In genomic region chr2:91079026-91079384, GRCm38 (mm10) we compare ENCODE assay signal across 9 mouse cellular contexts. TPM values are rescaled to one million over a fixed set of nuclear protein-coding genes. Genes with fewer than 3 reads are reported as not detected.
A peak's percentile ranks its signal among the peaks of the same experiment; 100 is the strongest.
DNase-seq lines count a peak whose midpoint lies in the region; ATAC-seq and TF ChIP-seq lines count a peak whose summit lies in the region.
"Had no signal": no experiment of that assay in that cellular context is flagged by ENCODE, and none has a peak within 500 bp of the region (broad histone marks: within the 10 kb centered on the region; RNA-seq: fewer than 3 reads in every experiment).

No protein-coding gene starts in this region.

- H3K27ac ChIP-seq in heart, embryonic 14.5 days (replicated peaks in 1 of 2; ENCODE audit: control insufficient read depth in 1 of 2, insufficient read depth in 1 of 2, low read depth in 2 of 2, low read length in 2 of 2) = 0 out of 4 replicates have a peak overlapping the region, but pooled peaks of 1 of the 2 experiments have one; percentile 4
- H3K27ac ChIP-seq in ES-E14 (ENCODE audit: insufficient read depth, low read depth, low read length, poor library complexity, severe bottlenecking) = no peak overlapping the region
- no peak overlapping the region for H3K27ac ChIP-seq in forebrain, embryonic 16.5 days (ENCODE audit: low read length)
- peak overlapping the region; percentile 64 for H3K27ac ChIP-seq in liver, postnatal 0 days (ENCODE audit: low read depth)

- H3K4me3 ChIP-seq in heart, embryonic 14.5 days (ENCODE audit: control insufficient read depth in 1 of 2, insufficient read depth in 1 of 2, low read depth in 1 of 2, low read length in 2 of 2) = peak overlapping the region; percentile 45 to 53
- H3K4me3 ChIP-seq in ES-E14 (ENCODE audit: insufficient read depth in 1 of 2, low read depth in 1 of 2, low read length in 2 of 2, poor library complexity in 1 of 2, severe bottlenecking in 1 of 2) = peak overlapping the region; percentile 35 to 52; a peak in 2 of 4 replicates
- H3K4me3 ChIP-seq in forebrain, embryonic 16.5 days (replicated peaks; ENCODE audit: low read length) = peak overlapping the region; percentile 55
- peak overlapping the region; percentile 50 for H3K4me3 ChIP-seq in liver, postnatal 0 days (ENCODE audit: low read depth, low read length)

- TF ChIP-seq EP300 in liver, postnatal 0 days (IDR thresholded peaks at IDR 0.05; ENCODE audit: low read depth) = no peak

- no peak for DNase-seq in heart, postnatal 14 days
- DNase-seq in ES-E14 (ENCODE audit: low read depth, low spot score) = no peak
- DNase-seq in liver, postnatal 0 days = no peak
- DNase-seq in adrenal gland, postnatal 10 days = no peak
- DNase-seq in layer of hippocampus, postnatal 10 days (ENCODE audit: low spot score in 2 of 2) = no peak
- no peak for DNase-seq in frontal cortex, postnatal 25 days (ENCODE audit: low spot score in 2 of 2)
- DNase-seq: cerebellum, postnatal 25 days had no signal

- peak overlapping the region; percentile 82 for H3K4me2 ChIP-seq in heart, embryonic 14.5 days (ENCODE audit: low read length)
- peak overlapping the region; percentile 85 for H3K4me2 ChIP-seq in forebrain, embryonic 16.5 days (ENCODE audit: low read length)
- H3K4me2 ChIP-seq in liver, postnatal 0 days (ENCODE audit: low read depth, low read length) = peak overlapping the region; percentile 89

- no peaks in the 10 kb centered on the region for H3K9me3 ChIP-seq in heart, embryonic 14.5 days (ENCODE audit: control insufficient read depth, low read length)
- H3K9me3 ChIP-seq in ES-E14 (ENCODE audit: control insufficient read depth, insufficient read depth, low read depth, low read length) = no peaks in the 10 kb centered on the region
- no peaks in the 10 kb centered on the region for H3K9me3 ChIP-seq in forebrain, embryonic 16.5 days (ENCODE audit: control insufficient read depth, low read length)
- H3K9me3 ChIP-seq in liver, postnatal 0 days (ENCODE audit: low read length) = no peaks in the 10 kb centered on the region

- intact Hi-C loops in heart, postnatal 14 days (cut with DNase I) = no loop called here

- peak overlapping the region; percentile 67 for H3K9ac ChIP-seq in heart, embryonic 14.5 days (ENCODE audit: low read length)
- 0 out of 2 replicates have a peak overlapping the region, but pooled peaks have one; percentile 43 for H3K9ac ChIP-seq in ES-E14 (ENCODE audit: insufficient read depth, low read depth, low read length, poor library complexity, severe bottlenecking)
- H3K9ac ChIP-seq in forebrain, embryonic 16.5 days (replicated peaks; ENCODE audit: low read depth, low read length) = peak overlapping the region; percentile 68
- peak overlapping the region; percentile 73 for H3K9ac ChIP-seq in liver, postnatal 0 days (replicated peaks)

- in situ Hi-C loops in ES-E14 (cut with MboI; ENCODE audit: low sequenced_read_pairs in 2 of 2, unreplicated experiment in 2 of 2) = no loop called here

- no peak for ATAC-seq in heart, embryonic 14.5 days (ENCODE audit: insufficient number of reproducible peaks, insufficient read depth, low FRiP score, low read depth)
- ATAC-seq in forebrain, embryonic 16.5 days = no peak; the same call in 1 of the 2 replicates
- ATAC-seq in liver, postnatal 0 days = no peak

- TF ChIP-seq CTCF in liver, postnatal 0 days (IDR thresholded peaks at IDR 0.05; ENCODE audit: low read depth) = no peak

- no peaks in the 10 kb centered on the region for H3K36me3 ChIP-seq in heart, embryonic 14.5 days (ENCODE audit: control insufficient read depth, insufficient read depth, low read length)
- no peaks in the 10 kb centered on the region for H3K36me3 ChIP-seq in ES-E14 (ENCODE audit: control insufficient read depth, insufficient read depth, low read length, poor library complexity, severe bottlenecking)
- no peaks in the 10 kb centered on the region for H3K36me3 ChIP-seq in forebrain, embryonic 16.5 days (ENCODE audit: control insufficient read depth, insufficient read depth)
- no peaks in the 10 kb centered on the region for H3K36me3 ChIP-seq in liver, postnatal 0 days (replicated peaks; ENCODE audit: insufficient read depth, low read length)

- no peaks in the 10 kb centered on the region for H3K27me3 ChIP-seq in heart, embryonic 14.5 days (ENCODE audit: control insufficient read depth, insufficient read depth, low read length)
- H3K27me3 ChIP-seq in forebrain, embryonic 16.5 days (replicated peaks; ENCODE audit: control insufficient read depth, insufficient read depth, low read length) = no peaks in the 10 kb centered on the region
- H3K27me3 ChIP-seq in liver, postnatal 0 days (ENCODE audit: insufficient read depth, low read length) = no peaks in the 10 kb centered on the region

- H3K4me1 ChIP-seq in heart, embryonic 14.5 days (ENCODE audit: control insufficient read depth in 2 of 2, insufficient read depth in 2 of 2, low read length in 2 of 2) = peaks cover 4 to 8% of the 10 kb centered on the region in 2 experiments; a peak in 1 of 4 replicates
- H3K4me1 ChIP-seq in ES-E14 (ENCODE audit: control insufficient read depth in 2 of 2, insufficient read depth in 2 of 2, low read length in 2 of 2, poor library complexity in 1 of 2) = peaks cover 0 to 2% of the 10 kb centered on the region in 2 experiments; a peak in 2 of 4 replicates
- peaks cover 8% of the 10 kb centered on the region for H3K4me1 ChIP-seq in forebrain, embryonic 16.5 days (replicated peaks; ENCODE audit: control insufficient read depth, insufficient read depth, low read length)
- H3K4me1 ChIP-seq in liver, postnatal 0 days (ENCODE audit: insufficient read depth) = peaks cover 16% of the 10 kb centered on the region

- WGBS in heart, embryonic 14.5 days = 27% methylated on average over 5 of the region's 5 CpGs
- 29% methylated on average over 5 of the region's 5 CpGs for WGBS in forebrain, embryonic 16.5 days
- 27% methylated on average over 5 of the region's 5 CpGs for WGBS in liver, postnatal 0 days (ENCODE audit: insufficient replicate concordance)

TF ChIP-seq in ES-E14, 5 proteins besides CTCF, POLR2A, EP300 and RAD21:
- TF ChIP-seq HCFC1 (IDR thresholded peaks at IDR 0.05; ENCODE audit: borderline replicate concordance, insufficient read depth, low read length) (no peak), ZNF384 (IDR thresholded peaks at IDR 0.05; ENCODE audit: low read depth, low read length) (no peak), MAFK (IDR thresholded peaks at IDR 0.05; ENCODE audit: insufficient read depth, low read depth, low read length) (no peak), ZC3H11A (IDR thresholded peaks at IDR 0.05; ENCODE audit: borderline replicate concordance, low read depth, low read length) (no peak), CHD2 (IDR thresholded peaks at IDR 0.05; ENCODE audit: low read depth, low read length) (no peak)

RNA-seq across cellular contexts. Expression of gene Spi1, which starts 3.2 kb away (rescaled TPM):
- 4.8 and 5.1 TPM in 2 replicates for polyA plus RNA-seq in heart, embryonic 14.5 days (2014; fragmentation: Nextera tagmentation; extraction: Ambion mirVana)
- total RNA-seq in heart, postnatal 14 days (2021) = 1 to 10 TPM; 4.1 TPM
- 0.31 and 0.32 TPM in 2 replicates for total RNA-seq in ES-E14 (2012; rRNA removed)
- polyA plus RNA-seq in forebrain, embryonic 16.5 days (2015; fragmentation: Nextera tagmentation; extraction: Ambion mirVana) = 1.7 and 1.9 TPM in 2 replicates
- polyA plus RNA-seq in liver, postnatal 0 days (2015; fragmentation: Nextera tagmentation; extraction: Ambion mirVana) = 31.7 and 35.5 TPM in 2 replicates
- 1 to 10 TPM; 5.3 to 8.7 TPM for total RNA-seq in adrenal gland, postnatal 10 days (2021)
- total RNA-seq in layer of hippocampus, postnatal 10 days (2021) = 1 to 10 TPM; 4.5 to 6.0 TPM

RNA-seq across cellular contexts. Expression of gene Slc39a13, which starts 8.8 kb away (rescaled TPM):
- polyA plus RNA-seq in heart, embryonic 14.5 days (2014; fragmentation: Nextera tagmentation; extraction: Ambion mirVana) = 50.6 and 52.0 TPM in 2 replicates
- 10 to 100 TPM; 24.7 to 25.5 TPM for total RNA-seq in heart, postnatal 14 days (2021)
- total RNA-seq in ES-E14 (2012; rRNA removed) = 18.3 and 20.1 TPM in 2 replicates
- polyA plus RNA-seq in forebrain, embryonic 16.5 days (2015; fragmentation: Nextera tagmentation; extraction: Ambion mirVana) = 23.1 and 33.3 TPM in 2 replicates
- 7.2 TPM in 2 replicates for polyA plus RNA-seq in liver, postnatal 0 days (2015; fragmentation: Nextera tagmentation; extraction: Ambion mirVana)
- 10 to 100 TPM; 22.3 to 30.5 TPM for total RNA-seq in adrenal gland, postnatal 10 days (2021)
- 10 to 100 TPM; 26.4 to 28.9 TPM for total RNA-seq in layer of hippocampus, postnatal 10 days (2021)

RNA-seq across cellular contexts. Expression of gene Psmc3, which starts 25.2 kb away (rescaled TPM):
- polyA plus RNA-seq in heart, embryonic 14.5 days (2014; fragmentation: Nextera tagmentation; extraction: Ambion mirVana) = 275 and 293 TPM in 2 replicates
- 100 to 1,000 TPM; 209 to 211 TPM for total RNA-seq in heart, postnatal 14 days (2021)
- total RNA-seq in ES-E14 (2012; rRNA removed) = 226 and 262 TPM in 2 replicates
- 236 and 238 TPM in 2 replicates for polyA plus RNA-seq in forebrain, embryonic 16.5 days (2015; fragmentation: Nextera tagmentation; extraction: Ambion mirVana)
- 109 and 112 TPM in 2 replicates for polyA plus RNA-seq in liver, postnatal 0 days (2015; fragmentation: Nextera tagmentation; extraction: Ambion mirVana)
- 100 to 1,000 TPM; 174 to 182 TPM for total RNA-seq in adrenal gland, postnatal 10 days (2021)
- total RNA-seq in layer of hippocampus, postnatal 10 days (2021) = 100 to 1,000 TPM; 190 to 221 TPM

RNA-seq across cellular contexts. Expression of gene Mybpc3, which starts 38.9 kb away (rescaled TPM):
- 789 and 806 TPM in 2 replicates for polyA plus RNA-seq in heart, embryonic 14.5 days (2014; fragmentation: Nextera tagmentation; extraction: Ambion mirVana)
- total RNA-seq in heart, postnatal 14 days (2021) = 1,000 to 10,000 TPM; 1,701 to 1,920 TPM
- total RNA-seq in ES-E14 (2012; rRNA removed) = 0.62 and 0.90 TPM in 2 replicates
- polyA plus RNA-seq in forebrain, embryonic 16.5 days (2015; fragmentation: Nextera tagmentation; extraction: Ambion mirVana) = not detected in 2 replicates
- polyA plus RNA-seq in liver, postnatal 0 days (2015; fragmentation: Nextera tagmentation; extraction: Ambion mirVana) = 0.04 TPM in 2 replicates
- under 1 TPM; 0.09 TPM for total RNA-seq in adrenal gland, postnatal 10 days (2021)
- total RNA-seq in layer of hippocampus, postnatal 10 days (2021) = under 1 TPM; 0.38 to 0.55 TPM

RNA-seq across cellular contexts. Expression of gene Rapsn, which starts 43.6 kb away (rescaled TPM):
- polyA plus RNA-seq in heart, embryonic 14.5 days (2014; fragmentation: Nextera tagmentation; extraction: Ambion mirVana) = 29.8 and 31.0 TPM in 2 replicates
- total RNA-seq in heart, postnatal 14 days (2021) = 10 to 100 TPM; 11.6 to 12.4 TPM
- total RNA-seq in ES-E14 (2012; rRNA removed) = 1.1 and 2.4 TPM in 2 replicates
- 0.51 and 0.86 TPM in 2 replicates for polyA plus RNA-seq in forebrain, embryonic 16.5 days (2015; fragmentation: Nextera tagmentation; extraction: Ambion mirVana)
- polyA plus RNA-seq in liver, postnatal 0 days (2015; fragmentation: Nextera tagmentation; extraction: Ambion mirVana) = 1.6 and 1.8 TPM in 2 replicates
- 1 to 10 TPM; 1.7 to 5.0 TPM for total RNA-seq in adrenal gland, postnatal 10 days (2021)
- under 1 TPM in 1 of 2 experiments, not detected in 1; 0.57 TPM for total RNA-seq in layer of hippocampus, postnatal 10 days (2021)
